Mouse (Mus musculus) gastrocnemius, postnatal 36 days (tissue): ENCODE measurements at regions not wholly inside any gene's neighbourhood (a gene's known extent, or its start where the extent isn't known, plus 50 kb on each side); places are given as distances from the start of the nearest gene placed in this dataset.

Experiments
- DNase-seq, 2 experiments: peaks; one replicate each; pipeline ENCODE4 v3.0.0; 2022
- intact Hi-C: fragments of 180-260 bp; cut with DNase I; formaldehyde crosslinking; loops from one replicate; pipeline ENCODE4 v1.15.1; 2025

DNA sequence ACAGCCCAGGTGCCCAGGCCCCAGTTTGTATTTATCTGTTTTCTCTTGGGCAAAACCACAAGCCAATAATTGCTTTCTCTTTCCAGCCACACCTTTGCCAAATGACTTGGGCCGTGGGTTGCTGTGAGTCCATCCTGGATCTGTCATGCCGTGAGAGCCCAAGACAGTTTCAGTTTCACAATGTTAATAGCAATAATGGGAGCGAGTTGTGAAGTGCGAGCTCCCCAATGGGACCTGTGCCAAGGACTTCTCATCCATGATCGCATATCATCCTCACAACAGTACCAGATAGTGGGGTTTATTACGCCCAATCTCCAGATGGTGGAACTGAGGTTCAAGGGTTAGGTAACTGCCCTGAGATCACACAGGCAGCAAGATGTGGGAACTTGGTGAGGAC lies 142.2 kb downstream of the Gm10260 start:
- intact Hi-C loops = loop anchor here (10.0 kb wide), 1 partner anchor 317 kb away; no protein-coding TSS in a partner anchor
- no peak for DNase-seq

DNA sequence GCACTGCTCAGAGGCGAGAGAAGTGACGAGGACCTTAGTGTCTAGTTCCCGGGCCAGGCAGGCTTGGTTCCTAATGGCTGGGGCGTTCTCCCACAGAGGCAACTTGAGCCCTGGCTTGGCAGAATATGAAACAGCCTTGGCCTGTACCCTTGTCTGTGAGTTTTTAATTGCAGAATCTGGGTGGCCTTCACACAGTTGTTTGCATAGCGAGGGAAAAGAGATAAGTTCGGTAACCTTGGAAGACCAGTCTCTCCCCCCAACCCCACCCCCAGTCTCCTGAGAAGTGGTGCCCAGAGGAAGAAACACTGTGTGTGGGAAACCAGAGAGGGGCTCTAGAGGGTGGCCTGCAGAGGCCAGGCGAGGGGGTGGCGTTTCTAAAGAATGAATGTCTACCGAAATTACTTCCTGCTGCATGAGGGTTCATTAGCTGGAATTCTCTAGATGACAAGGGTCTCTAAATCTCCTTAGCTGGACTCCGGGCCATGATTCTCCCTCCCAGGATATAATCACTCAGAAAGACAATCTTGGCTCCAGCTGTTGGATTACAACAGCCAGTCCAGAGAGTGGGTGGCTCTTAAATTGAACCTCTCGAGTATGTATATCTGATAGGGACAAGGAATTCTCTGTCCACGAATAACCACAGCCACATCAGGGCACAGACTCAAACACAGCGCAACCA lies 142.8 kb downstream of the Gm10260 start:
- peak; percentile 33 to 42 for DNase-seq
- intact Hi-C loops = loop anchor here (10.0 kb wide), 1 partner anchor 317 kb away; no protein-coding TSS in a partner anchor

DNA sequence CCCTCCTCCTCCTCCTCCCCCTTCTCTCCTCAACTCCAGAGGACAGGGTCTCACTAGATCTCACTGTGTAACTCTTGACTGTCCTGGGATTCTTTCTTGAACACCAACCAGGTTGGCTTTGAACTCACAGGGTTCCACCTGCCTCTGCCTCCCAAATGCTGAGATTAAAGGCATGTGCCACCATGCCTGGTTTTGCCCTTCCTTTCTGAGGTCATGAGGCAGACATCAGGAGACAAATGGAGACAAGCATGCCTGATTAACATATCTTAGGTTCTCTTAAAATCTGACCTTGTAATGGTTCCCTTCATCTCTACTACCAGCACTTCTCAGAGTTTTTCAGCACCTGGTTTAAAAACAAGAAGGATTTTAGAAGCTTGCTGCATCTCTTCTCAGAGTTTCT lies 143.5 kb downstream of the Gm10260 start:
- intact Hi-C loops = loop anchor here (10.0 kb wide), 1 partner anchor 318 kb away; no protein-coding TSS in a partner anchor

DNA sequence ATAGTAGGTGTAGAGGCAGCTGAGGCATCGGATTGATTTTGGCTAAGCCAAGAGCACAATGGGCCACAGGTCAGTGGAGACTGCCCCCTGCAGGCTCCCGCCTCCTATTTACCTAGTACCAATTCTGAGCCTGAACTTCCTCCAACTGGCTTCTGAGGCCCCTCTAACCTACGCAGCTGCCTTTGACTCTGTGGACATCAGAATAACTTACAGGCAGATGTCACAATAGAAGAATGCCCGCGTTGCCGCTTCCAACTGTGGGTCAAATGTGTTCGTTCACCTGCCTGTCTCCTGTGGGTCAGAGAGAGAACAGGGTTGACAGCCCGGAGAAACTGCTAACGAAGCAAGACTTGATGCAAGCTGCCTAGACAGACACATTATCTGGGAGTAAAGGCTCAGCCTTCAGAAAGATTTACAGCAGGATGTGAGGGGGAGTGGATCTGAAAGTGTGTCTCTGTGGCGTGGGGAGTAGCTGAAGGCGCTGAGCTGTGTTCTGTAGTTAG lies 153.2 kb downstream of the Gm10260 start:
- intact Hi-C loops = loop anchor here (5.0 kb wide), 1 partner anchor 365 kb away; the partner anchor contains the start of gene Enc1
- no peak for DNase-seq

More for the DNA sequence above, 143.5 kb downstream of the Gm10260 start:
- DNase-seq = no peak

DNA sequence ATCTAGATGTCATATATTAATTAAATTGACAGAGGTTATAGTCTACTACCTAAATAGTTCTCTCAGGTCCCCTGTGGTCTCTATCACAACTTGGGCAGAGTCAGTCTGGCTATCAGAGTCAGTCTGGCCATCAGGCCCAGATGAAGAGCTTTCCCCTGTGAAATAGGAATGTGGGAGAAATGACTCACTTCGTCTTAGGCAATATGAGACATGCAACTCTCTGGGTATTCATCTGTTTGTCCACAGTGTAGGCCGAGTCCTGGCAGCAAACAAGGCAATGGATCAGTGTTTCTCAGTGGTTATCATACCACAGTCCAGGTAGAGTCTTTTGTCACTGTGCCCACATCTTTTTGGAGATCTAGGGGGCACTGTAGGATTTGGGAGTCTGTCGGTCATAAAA lies 156.0 kb downstream of the Gm10260 start:
- intact Hi-C loops = no loop called here
- DNase-seq = no peak

DNA sequence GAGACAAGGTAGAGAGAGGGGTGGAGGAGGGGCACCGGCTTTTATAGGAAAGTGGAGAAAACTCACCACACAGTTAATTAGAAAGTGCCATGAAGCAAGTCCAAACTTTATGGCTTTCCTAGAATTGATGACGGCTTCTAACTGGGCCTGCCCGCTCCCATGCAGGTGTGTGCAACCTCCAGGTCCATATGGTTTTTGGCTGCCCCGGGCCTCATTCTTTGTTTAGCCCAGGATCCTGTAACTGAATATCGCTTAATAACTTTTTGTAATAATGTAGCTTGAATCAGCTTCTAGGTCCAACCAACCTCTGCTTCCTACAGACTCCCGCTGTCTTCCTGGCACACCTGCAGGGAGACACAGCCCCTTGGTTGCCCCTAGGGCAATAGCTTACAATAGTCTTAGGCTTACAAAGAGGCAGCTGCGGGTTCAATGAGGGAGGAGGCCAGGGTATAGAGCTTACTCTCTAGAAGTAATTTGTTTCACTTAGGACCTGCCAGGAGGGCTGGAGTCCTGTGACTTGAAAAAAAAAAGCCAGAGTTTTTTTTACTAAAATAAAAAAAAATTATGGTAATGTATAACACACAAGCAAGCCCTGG lies 159.2 kb downstream of the Gm10260 start:
- intact Hi-C loops = no loop called here

DNA sequence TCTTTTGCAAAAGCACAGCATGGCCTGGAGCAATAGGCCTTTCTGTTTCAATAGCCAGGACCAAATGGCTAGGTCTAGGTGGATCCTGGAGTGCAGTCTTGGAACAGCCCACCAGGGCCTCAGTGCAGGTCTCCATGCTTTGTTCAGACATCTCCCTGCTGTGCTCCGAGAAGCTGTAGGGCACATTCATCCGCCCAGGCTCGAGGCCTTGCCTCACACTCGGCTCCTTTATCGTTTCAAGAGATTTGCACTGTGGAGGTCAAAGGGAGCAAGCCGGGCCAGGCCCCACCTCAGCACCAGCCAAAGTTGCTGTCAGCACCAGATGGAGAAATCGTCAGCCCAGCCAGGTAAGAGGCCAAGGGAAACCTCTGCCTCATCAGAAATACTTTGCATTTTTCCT lies 160.3 kb downstream of the Gm10260 start:
- no peak for DNase-seq
- intact Hi-C loops = no loop called here

More for the DNA sequence above, 159.2 kb downstream of the Gm10260 start:
- DNase-seq = no peak

DNA sequence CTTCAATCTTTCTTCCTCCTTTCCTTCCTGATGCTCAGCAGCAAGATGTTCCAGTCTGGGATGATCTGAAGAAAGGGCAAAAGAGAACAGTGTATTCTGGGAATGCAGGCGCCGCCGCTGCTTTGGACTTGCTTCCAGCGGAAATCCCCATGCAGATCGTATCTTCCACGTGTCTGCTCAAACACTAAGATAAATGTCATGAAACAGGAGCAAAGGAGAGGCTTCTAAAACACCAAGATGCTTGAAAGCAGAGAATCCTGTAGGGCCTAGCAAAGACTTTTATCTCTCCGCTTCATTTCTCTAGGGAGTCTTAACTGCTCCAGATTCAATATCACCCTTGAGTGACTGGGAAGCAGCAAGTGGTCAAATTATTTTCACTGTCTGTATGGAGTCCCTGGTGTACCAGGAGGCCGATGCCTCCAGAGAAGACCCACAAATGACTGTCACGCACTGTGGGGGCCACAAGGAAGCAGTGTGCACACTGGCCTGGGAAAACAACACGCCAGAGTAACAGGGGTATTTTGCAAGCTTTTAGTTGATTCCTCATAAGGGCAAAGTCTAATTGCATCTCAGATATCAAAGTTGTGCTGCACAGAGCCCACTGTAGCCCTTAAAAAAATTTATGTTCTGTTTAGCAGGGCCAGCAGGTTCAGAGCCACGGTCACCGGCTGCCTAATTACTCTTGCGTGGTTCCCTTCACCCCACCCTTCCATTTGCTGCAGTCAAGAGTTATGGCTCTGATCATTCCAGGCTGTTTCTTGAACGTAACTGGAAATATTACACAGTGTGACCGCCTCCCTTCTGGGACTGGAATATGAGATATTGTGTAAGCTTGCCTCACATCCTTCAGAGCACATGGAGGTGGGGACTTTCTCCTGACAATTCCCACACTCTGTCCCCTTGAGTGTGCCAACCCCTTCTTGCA lies 161.7 kb downstream of the Gm10260 start:
- DNase-seq = peak in 1 of 2 experiments; percentile 45
- intact Hi-C loops = no loop called here

DNA sequence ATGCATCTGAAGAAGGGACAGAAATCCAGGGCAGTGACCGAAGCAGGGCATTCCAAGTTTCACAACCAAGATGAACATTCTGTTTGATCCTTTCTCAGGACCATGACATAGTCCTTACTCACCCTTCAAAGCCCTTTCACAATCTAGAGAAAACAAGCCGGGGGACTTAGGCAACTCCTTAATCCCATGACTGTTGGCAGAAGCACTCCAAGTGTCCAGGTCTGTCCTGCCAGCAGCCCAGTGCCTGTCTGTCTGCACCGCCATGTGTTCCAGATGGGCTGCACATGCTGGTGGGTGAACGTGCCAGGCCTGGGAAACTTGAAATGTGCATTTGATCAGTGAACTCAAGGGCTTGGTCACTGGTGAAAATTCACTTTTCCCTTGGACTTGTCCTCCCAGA lies 165.6 kb downstream of the Gm10260 start:
- intact Hi-C loops = no loop called here

DNA sequence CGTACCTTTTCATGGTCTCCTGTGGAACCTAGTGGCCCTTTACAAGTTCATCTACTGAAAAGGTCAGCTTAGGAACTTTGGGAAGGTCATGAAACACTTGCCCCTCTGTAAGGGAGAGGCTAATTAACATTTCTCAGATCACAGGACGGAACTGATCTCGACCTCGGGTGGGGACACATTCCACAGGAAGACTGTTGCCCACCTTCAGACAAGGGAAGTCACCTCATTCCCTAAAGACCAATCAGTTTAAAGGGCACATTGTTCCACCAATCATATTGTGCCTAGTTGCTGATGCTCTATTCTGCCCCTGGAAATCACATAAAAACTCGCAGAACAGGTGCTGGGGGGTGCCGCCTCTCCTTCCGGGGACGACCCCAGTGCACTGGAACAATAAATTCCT lies 170.8 kb downstream of the Gm10260 start:
- no peak for DNase-seq
- intact Hi-C loops = no loop called here

More for the DNA sequence above, 165.6 kb downstream of the Gm10260 start:
- DNase-seq = no peak

DNA sequence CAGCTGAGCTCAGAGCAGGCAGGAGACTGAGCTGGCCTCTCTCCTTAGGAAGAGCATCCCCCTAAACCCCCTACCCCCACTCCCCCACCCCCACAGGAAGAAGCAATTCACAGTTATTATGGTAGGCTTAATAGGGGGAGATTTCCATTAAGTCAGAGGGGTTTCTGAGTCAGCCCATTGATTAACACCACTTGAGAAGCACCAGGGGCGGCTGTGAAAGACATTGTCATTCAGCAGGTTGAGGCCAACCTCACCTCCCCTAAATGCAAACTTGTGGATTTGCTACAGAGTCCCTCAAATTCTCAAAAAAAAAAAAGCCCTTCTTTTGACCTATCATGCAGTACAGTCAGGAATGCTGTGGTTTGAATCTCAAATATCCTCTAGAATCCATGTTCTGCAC lies 172.3 kb downstream of the Gm10260 start:
- DNase-seq = no peak
- intact Hi-C loops = no loop called here

DNA sequence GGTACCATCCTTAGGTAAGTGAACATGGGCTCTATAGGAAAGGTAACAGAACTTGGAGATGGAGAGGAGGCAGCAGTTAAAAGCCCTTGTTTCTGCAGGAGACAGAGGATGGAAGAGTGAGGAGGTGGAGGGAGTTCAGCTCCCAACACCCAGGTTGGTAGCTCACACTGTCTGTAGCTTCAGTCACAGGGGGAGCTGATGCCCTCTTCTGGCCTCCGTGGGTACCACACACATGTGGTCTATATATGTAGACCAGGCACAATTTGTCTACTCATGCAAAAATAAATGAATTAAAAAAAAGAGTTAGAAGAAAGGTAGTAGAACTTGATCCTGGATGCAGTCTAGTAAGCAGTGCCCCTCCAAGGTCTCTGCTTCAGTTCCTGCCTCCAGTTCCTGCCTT lies 173.3 kb downstream of the Gm10260 start:
- intact Hi-C loops = no loop called here
- DNase-seq = no peak

DNA sequence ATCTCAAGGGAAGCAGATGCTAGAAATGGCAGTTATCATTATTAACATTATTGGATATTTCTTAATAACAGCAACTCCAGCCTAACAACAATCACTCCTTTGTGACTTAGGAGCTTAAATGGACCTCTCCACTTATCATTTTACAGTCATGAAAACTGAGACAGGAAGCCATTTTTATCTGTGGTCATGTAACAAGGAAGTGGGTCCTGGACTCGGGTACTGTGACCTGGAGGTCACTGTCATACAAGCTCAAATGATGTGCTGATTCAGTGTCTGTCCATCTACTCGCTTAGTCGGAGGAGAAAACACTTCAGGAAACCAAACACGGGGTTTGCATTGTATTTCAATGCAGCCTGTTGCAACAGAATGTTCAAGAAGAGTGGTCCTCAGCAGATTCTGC lies 176.4 kb downstream of the Gm10260 start:
- intact Hi-C loops = no loop called here
- no peak for DNase-seq

DNA sequence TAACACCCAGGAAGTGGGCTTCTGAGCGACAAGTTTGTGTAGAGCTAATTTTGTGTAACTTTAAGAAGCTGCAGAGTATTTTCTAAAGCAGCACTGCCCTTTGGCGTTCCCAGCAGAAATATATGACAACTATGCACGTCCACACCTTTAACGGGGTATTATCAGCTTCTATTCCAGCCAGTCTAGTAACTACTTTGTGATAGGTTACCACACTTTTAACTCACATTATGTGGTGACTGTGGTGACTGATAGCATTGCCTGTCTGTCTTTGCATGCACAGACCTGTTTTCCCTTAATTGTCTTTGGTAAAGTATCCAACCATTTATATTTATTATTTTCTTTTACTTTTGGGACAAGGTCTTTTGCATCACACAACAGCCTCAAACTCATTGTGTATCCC lies 179.1 kb downstream of the Gm10260 start:
- DNase-seq = no peak
- intact Hi-C loops = no loop called here

DNA sequence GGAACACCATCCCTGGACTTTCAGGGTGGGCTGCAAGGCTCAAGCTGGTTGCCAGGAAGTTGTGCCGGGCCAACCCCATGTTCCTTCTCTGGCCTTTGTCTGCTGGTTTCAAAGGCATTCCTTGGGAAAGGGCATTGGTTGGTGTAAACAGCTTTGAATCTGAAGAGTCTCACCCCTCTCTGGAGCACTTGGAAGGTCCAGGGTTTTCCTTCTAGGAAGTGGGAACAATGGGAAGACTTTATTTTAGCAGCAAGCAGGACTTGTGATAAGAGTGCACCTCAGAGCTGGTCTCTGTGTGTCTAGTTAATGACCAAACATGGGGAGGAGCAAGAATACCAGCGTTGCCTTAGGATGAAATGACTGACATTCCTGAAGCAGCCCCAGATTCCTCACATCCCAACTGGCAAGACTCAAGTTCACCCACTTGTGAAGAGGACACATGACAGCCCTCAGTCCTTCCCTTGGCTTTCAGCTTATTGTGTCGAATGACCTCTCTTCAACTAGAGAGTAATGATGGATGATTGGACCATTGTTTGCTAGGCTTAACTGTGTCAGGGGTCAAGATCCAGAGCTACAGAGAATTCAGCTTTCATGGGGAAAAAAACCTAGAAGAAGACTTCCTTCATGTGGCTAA lies 180.1 kb downstream of the Gm10260 start:
- no peak for DNase-seq
- intact Hi-C loops = no loop called here

DNA sequence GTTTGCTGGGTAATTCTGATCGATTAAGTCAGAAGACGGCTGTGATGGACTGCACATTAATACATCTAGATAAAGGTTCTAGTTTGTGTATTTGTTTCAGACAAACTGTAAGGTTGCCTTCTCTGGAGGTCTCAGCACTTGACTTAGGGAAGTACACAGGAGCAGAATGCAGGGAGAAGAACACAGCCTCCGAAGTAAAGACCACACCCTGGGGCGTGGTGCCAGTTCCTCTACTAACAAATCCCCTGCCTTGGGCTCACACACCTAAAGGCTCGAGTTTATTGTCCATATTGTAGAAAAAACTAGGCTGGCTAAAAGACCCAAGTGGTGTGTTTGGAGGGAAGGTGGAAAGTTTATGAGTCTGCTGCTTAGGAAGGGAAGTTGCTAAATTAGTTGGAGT lies 181.8 kb downstream of the Gm10260 start:
- DNase-seq = no peak
- intact Hi-C loops = no loop called here

DNA sequence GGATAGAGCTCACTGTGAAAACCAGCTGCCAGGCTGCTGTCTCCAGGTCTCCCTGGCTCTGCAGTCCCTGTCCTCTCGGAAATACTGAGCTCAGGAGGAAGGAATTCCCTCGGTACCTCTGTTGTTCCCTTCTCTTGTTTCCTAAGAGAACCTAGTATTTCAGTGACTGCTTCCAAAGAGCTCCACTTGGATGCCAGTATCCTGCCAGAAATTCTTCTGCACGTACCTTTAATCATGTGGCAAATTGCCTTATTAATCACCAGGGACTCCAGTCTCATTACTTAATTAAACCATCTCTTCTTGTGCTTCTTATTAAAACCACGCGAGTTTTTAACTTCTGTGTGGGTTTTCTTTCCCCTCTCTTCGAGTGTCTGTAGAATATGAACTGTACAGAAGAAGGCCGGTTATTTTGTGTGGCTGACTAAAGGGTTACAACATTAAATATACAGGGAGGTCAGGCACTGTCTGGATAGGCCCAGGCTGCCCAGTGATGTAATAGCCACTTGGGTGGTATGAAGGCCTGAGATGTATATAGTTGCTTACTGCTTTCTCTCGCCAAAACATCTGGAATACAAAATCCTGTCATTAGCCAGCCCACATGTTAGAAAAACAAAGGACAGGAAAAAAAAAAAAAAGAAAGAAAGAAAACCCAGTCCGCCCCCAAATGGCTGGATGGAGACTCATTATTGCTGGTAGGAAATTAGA lies 183.2 kb downstream of the Gm10260 start:
- DNase-seq = no peak
- intact Hi-C loops = no loop called here

DNA sequence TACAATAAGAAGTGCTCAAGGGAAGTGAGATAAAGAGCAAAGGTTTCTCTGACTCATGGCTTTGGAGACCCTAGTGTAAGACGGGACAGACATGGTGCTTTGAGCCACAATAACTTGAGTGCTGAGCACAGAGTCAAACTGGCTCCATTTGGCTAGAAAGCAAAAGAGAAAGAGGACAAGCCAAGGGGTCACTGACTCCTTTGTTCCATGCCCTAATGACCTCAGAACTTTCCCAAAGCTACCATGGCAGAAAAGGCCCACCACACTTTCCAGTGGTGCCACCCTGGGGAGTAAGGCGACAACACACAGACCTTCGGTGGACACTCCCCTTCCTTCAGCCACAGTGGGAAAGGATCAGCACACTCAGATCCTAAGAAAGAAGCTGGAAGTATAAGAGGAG lies 186.8 kb downstream of the Gm10260 start:
- no peak for DNase-seq
- intact Hi-C loops = no loop called here

DNA sequence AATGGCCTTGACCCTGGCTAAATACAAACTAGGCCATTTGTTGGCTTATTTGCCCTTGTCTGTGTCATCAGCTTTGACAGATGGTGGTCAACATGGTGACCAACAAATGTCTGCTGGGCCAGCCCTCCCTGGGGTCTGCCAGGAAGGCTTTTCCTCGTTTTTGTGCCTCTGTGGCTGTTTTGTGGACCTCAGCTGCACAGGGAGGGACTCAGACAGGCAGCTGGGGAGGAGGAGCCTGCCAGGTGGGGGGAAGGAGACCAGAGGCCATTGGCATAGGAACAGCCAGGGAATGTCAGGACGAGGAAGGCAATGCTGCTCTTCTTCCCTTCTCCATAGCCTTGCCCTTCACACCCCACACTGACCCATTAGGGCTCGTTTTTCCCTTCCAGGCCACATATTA lies 188.1 kb downstream of the Gm10260 start:
- intact Hi-C loops = no loop called here
- DNase-seq = no peak

DNA sequence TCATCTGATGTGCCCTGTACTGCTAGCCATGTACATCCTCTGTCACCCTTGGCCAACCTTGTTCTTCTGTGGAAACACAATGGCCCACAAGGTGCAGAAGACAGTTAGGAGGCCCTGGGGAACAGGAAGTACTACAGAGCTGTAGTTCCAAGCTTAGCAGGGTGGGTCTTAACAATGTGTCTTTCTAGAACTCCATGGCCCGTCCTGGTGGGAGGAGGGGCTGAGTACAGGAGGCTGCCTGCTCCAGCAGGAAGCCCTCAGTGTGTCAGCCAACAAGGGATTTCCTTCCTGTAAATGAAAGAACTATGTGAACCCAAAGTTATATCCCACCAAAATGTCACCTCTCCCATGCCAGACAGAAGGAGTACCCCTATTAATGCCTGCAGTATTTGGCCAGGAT lies 190.4 kb downstream of the Gm10260 start:
- intact Hi-C loops = no loop called here
- no peak for DNase-seq
